Mouse (Mus musculus) ES-E14 (cell line): ENCODE measurements at regions not wholly inside any gene's neighbourhood (a gene's known extent, or its start where the extent isn't known, plus 50 kb on each side); places are given as distances from the start of the nearest gene placed in this dataset.

Experiments used
- DNase-seq: peaks from one replicate; pipeline ENCODE4 v3.0.0-alpha.2; 2013; ENCODE audit warnings: low read depth, low spot score
- H3K27ac ChIP-seq: 2 replicates; pipeline ENCODE4 v1.5.1; 2012; ENCODE audit warnings: low read depth, mild to moderate bottlenecking, low read length, moderate library complexity, mixed read lengths; ENCODE audit not compliant: poor library complexity, insufficient read depth, severe bottlenecking
- H3K36me3 ChIP-seq: 2 replicates; pipeline ENCODE4 v1.6.1; 2012; ENCODE audit warnings: mild to moderate bottlenecking, low read length, moderate library complexity, mixed read lengths; ENCODE audit not compliant: control insufficient read depth, poor library complexity, insufficient read depth, severe bottlenecking
- H3K4me1 ChIP-seq, 2 experiments: fragments of 150-350 bp in 1 of 2; sonication (generic) in 1 of 2; 2 replicates each; pipeline ENCODE4 v1.6.1; 2012; ENCODE audit warnings: low read length in 2 of 2, mild to moderate bottlenecking in 1 of 2, mixed read lengths in 1 of 2; ENCODE audit not compliant: control insufficient read depth in 2 of 2, insufficient read depth in 2 of 2, poor library complexity in 1 of 2
- H3K4me3 ChIP-seq, 2 experiments: fragments of 150-350 bp in 1 of 2; sonication (generic) in 1 of 2; 2 replicates each; pipeline ENCODE4 v1.5.1; 2012; ENCODE audit warnings: low read length in 2 of 2, low read depth in 1 of 2, mild to moderate bottlenecking in 1 of 2, mixed read lengths in 1 of 2; ENCODE audit not compliant: insufficient read depth in 1 of 2, poor library complexity in 1 of 2, severe bottlenecking in 1 of 2
- H3K9ac ChIP-seq: 2 replicates; pipeline ENCODE4 v1.6.1; 2012; ENCODE audit warnings: low read depth, mild to moderate bottlenecking, low read length, mixed read lengths; ENCODE audit not compliant: poor library complexity, insufficient read depth, severe bottlenecking
- H3K9me3 ChIP-seq: fragments of 150-350 bp; sonication (generic); 2 replicates; pipeline ENCODE4 v1.6.1; 2012; ENCODE audit warnings: low read depth, mild to moderate bottlenecking, low read length; ENCODE audit not compliant: control insufficient read depth, insufficient read depth
- CHD2 ChIP-seq: IDR thresholded peaks from 2 replicates; pipeline ENCODE4 v1.6.1; 2014; ENCODE audit warnings: mild to moderate bottlenecking, low read depth, low read length, inconsistent platforms
- HCFC1 ChIP-seq: IDR thresholded peaks from 2 replicates; pipeline ENCODE4 v1.6.1; 2012; ENCODE audit warnings: low read length, inconsistent platforms, borderline replicate concordance; ENCODE audit not compliant: insufficient read depth
- MAFK ChIP-seq: IDR thresholded peaks from 2 replicates; pipeline ENCODE4 v1.6.1; 2014; ENCODE audit warnings: mild to moderate bottlenecking, low read depth, low read length, inconsistent platforms; ENCODE audit not compliant: insufficient read depth
- ZC3H11A ChIP-seq: IDR thresholded peaks from 2 replicates; pipeline ENCODE4 v1.6.1; 2012; ENCODE audit warnings: low read depth, mild to moderate bottlenecking, inconsistent platforms, low read length, borderline replicate concordance
- ZNF384 ChIP-seq: IDR thresholded peaks from 2 replicates; pipeline ENCODE4 v1.6.1; 2012; ENCODE audit warnings: low read depth, low read length, inconsistent platforms
- in situ Hi-C, 2 experiments: fragments of 600-800 bp; cut with MboI; formaldehyde crosslinking; loops; one replicate each; pipeline ENCODE4 v1.15.1; 2025; ENCODE audit warnings: low sequenced_read_pairs in 2 of 2, inconsistent platforms in 1 of 2; ENCODE audit not compliant: unreplicated experiment in 2 of 2

GRCm38 (mm10) chr13:35503362-35503821 is 156.2 kb upstream of the Cdyl start:
- H3K9ac ChIP-seq: no peak overlapping the region

GRCm38 (mm10) chr13:35507195-35507594 is 152.4 kb upstream of the Cdyl start:
- in situ Hi-C loops: no loop called here

More at GRCm38 (mm10) chr13:35503362-35503821, 156.2 kb upstream of the Cdyl start:
- in situ Hi-C loops: no loop called here
- Histone ChIP-seq H3K4me3 (no peak overlapping the region), H3K27ac (no peak overlapping the region), H3K4me1 (peaks cover 0 to 2% of the 10 kb centered on the region in 2 experiments; a peak in 2 of 4 replicates), H3K9me3 (no peaks in the 10 kb centered on the region), H3K36me3 (no peaks in the 10 kb centered on the region)
- DNase-seq: no peak
- no peak for TF ChIP-seq CHD2
- TF ChIP-seq MAFK: no peak
- no peak for TF ChIP-seq ZNF384
- TF ChIP-seq HCFC1: no peak
- no peak for TF ChIP-seq ZC3H11A

GRCm38 (mm10) chr13:35512029-35512507 is 147.6 kb upstream of the Cdyl start:
- Histone ChIP-seq H3K9ac (no peak overlapping the region), H3K9me3 (no peaks in the 10 kb centered on the region), H3K4me1 (no peaks in the 10 kb centered on the region), H3K27ac (no peak overlapping the region), H3K4me3 (no peak overlapping the region), H3K36me3 (no peaks in the 10 kb centered on the region)
- DNase-seq: no peak
- no peak for TF ChIP-seq CHD2
- in situ Hi-C loops: no loop called here

More at GRCm38 (mm10) chr13:35507195-35507594, 152.4 kb upstream of the Cdyl start:
- Histone ChIP-seq H3K36me3 (no peaks in the 10 kb centered on the region), H3K4me1 (peaks cover 0 to 2% of the 10 kb centered on the region in 2 experiments; a peak in 2 of 4 replicates), H3K9me3 (no peaks in the 10 kb centered on the region), H3K4me3 (no peak overlapping the region), H3K27ac (no peak overlapping the region), H3K9ac (no peak overlapping the region)
- DNase-seq: no peak
- TF ChIP-seq MAFK (no peak), CHD2 (no peak), ZC3H11A (no peak), HCFC1 (no peak), ZNF384 (no peak)

- H3K4me3 ChIP-seq: no peak overlapping the region
- no peaks in the 10 kb centered on the region for H3K36me3 ChIP-seq
- DNase-seq: no peak
- no peaks in the 10 kb centered on the region for H3K4me1 ChIP-seq
- no peak overlapping the region for H3K9ac ChIP-seq
- no peak overlapping the region for H3K27ac ChIP-seq
- H3K9me3 ChIP-seq: no peaks in the 10 kb centered on the region
- no peak for TF ChIP-seq MAFK
- in situ Hi-C loops: no loop called here
These were observed 146.5 kb upstream of the Cdyl start for GRCm38 (mm10) chr13:35513120-35513519.

- TF ChIP-seq ZC3H11A (no peak), ZNF384 (no peak), CHD2 (no peak), MAFK (no peak), HCFC1 (no peak)
- H3K4me1 ChIP-seq: no peaks in the 10 kb centered on the region
- no peaks in the 10 kb centered on the region for H3K36me3 ChIP-seq
- H3K9me3 ChIP-seq: no peaks in the 10 kb centered on the region
- no peak overlapping the region for H3K9ac ChIP-seq
- no peak overlapping the region for H3K4me3 ChIP-seq
- in situ Hi-C loops: no loop called here
- no peak for DNase-seq
- H3K27ac ChIP-seq: no peak overlapping the region
These were observed 144.3 kb upstream of the Cdyl start for GRCm38 (mm10) chr13:35515291-35515690.
